Mouse (Mus musculus): Measurements from ENCODE around the gene Tpp1. TPM values are rescaled to one million over a fixed set of nuclear protein-coding genes. Genes with fewer than 3 reads are reported as not detected.

Gene Tpp1
- polyA plus RNA-seq, 1 experiment = not detected

- H3K4me3 ChIP-seq (ENCODE audit: insufficient read depth, low read depth, low read length) = no peak overlapping the region
- TF ChIP-seq CTCF (IDR thresholded peaks at IDR 0.05; ENCODE audit: insufficient read depth, low read depth, low read length) (no peak), POLR2A (IDR thresholded peaks at IDR 0.05; ENCODE audit: insufficient read depth, low read depth, low read length) (no peak)
- 65% methylated on average over 16 of the region's 16 CpGs for WGBS
- peaks cover 7% of the 10 kb centered on the region for H3K4me1 ChIP-seq (ENCODE audit: control insufficient read depth, insufficient read depth, low read length)
- no peak overlapping the region for H3K27ac ChIP-seq (ENCODE audit: insufficient read depth, low read depth, low read length)
These were observed 48.9 kb downstream of the Tpp1 start for GRCm38 (mm10) chr7:105703184-105703583.

Other genes starting within 250 kb of the Tpp1 start
- not detected in 2 replicates for gene Smpd1, start 197.9 kb downstream of the Tpp1 start, polyA plus RNA-seq (2012; ENCODE audit: insufficient read depth, insufficient read length, low replicate concordance, missing spikeins)
- not detected in 2 replicates for gene Apbb1, start 170.6 kb downstream of the Tpp1 start, polyA plus RNA-seq (2012; ENCODE audit: insufficient read depth, insufficient read length, low replicate concordance, missing spikeins)
- not detected in 2 replicates for gene Hpx, start 152.1 kb downstream of the Tpp1 start, polyA plus RNA-seq (2012; ENCODE audit: insufficient read depth, insufficient read length, low replicate concordance, missing spikeins)
- not detected in 2 replicates for gene Trim3, start 118.7 kb downstream of the Tpp1 start, polyA plus RNA-seq (2012; ENCODE audit: insufficient read depth, insufficient read length, low replicate concordance, missing spikeins)
- not detected in 2 replicates for gene Timm10b, start 112.2 kb downstream of the Tpp1 start, polyA plus RNA-seq (2012; ENCODE audit: insufficient read depth, insufficient read length, low replicate concordance, missing spikeins)
- gene Arfip2, start 111.8 kb downstream of the Tpp1 start, polyA plus RNA-seq (2012; ENCODE audit: insufficient read depth, insufficient read length, low replicate concordance, missing spikeins) = not detected in 2 replicates
- not detected in 2 replicates for gene Gm45799, start 111.7 kb downstream of the Tpp1 start, polyA plus RNA-seq (2012; ENCODE audit: insufficient read depth, insufficient read length, low replicate concordance, missing spikeins)
- gene Dnhd1, start 101.4 kb downstream of the Tpp1 start, polyA plus RNA-seq (2012; ENCODE audit: insufficient read depth, insufficient read length, low replicate concordance, missing spikeins) = not detected in 2 replicates
- gene Ilk, start 15.6 kb downstream of the Tpp1 start, polyA plus RNA-seq (2012; ENCODE audit: insufficient read depth, insufficient read length, low replicate concordance, missing spikeins) = not detected in 2 replicates
- gene Rrp8, start 14.8 kb downstream of the Tpp1 start, polyA plus RNA-seq (2012; ENCODE audit: insufficient read depth, insufficient read length, low replicate concordance, missing spikeins) = not detected in 2 replicates
- not detected in 2 replicates for gene Taf10, start 7.9 kb downstream of the Tpp1 start, polyA plus RNA-seq (2012; ENCODE audit: insufficient read depth, insufficient read length, low replicate concordance, missing spikeins)
- gene Dchs1, start 35.4 kb upstream of the Tpp1 start, polyA plus RNA-seq (2012; ENCODE audit: insufficient read depth, insufficient read length, low replicate concordance, missing spikeins) = not detected in 2 replicates
- not detected in 2 replicates for gene Mrpl17, start 58.9 kb upstream of the Tpp1 start, polyA plus RNA-seq (2012; ENCODE audit: insufficient read depth, insufficient read length, low replicate concordance, missing spikeins)
- not detected in 2 replicates for gene Gm4070, start 201.7 kb upstream of the Tpp1 start, polyA plus RNA-seq (2012; ENCODE audit: insufficient read depth, insufficient read length, low replicate concordance, missing spikeins)

All from olfactory bulb, adult 2 months (tissue).